Mouse (Mus musculus) intestine, embryonic 16.5 days (tissue): Measurements from ENCODE around the gene Pithd1. TPM values are rescaled to one million over a fixed set of nuclear protein-coding genes. Genes with fewer than 3 reads are reported as not detected.
A peak's percentile ranks its signal among the peaks of the same experiment; 100 is the strongest.

ENCODE experiments used
- ATAC-seq: fragments of 200-750 bp; cut with Nextera tagmentation; 2 replicates; pipeline ENCODE4 v1.8.0; 2017; ENCODE audit warnings: moderate TSS enrichment, moderate library complexity
- H3K27ac ChIP-seq: fragments of 300-500 bp; sonication (generic); 2 replicates; pipeline ENCODE4 v1.5.1; 2014; ENCODE audit warnings: mild to moderate bottlenecking, low read length
- H3K27me3 ChIP-seq: fragments of 300-500 bp; sonication (generic); replicated peaks from 2 replicates; pipeline ENCODE4 v1.6.1; 2014; ENCODE audit warnings: low read length, control low read depth, mixed read lengths; ENCODE audit not compliant: control insufficient read depth, insufficient read depth
- H3K36me3 ChIP-seq: fragments of 300-500 bp; sonication (generic); 2 replicates; pipeline ENCODE4 v1.6.1; 2014; ENCODE audit warnings: low read length, control low read depth; ENCODE audit not compliant: control insufficient read depth, insufficient read depth
- H3K4me1 ChIP-seq: fragments of 300-500 bp; sonication (generic); 2 replicates; pipeline ENCODE4 v1.6.1; 2014; ENCODE audit warnings: low read length, control low read depth, mixed read lengths; ENCODE audit not compliant: control insufficient read depth, insufficient read depth
- H3K4me2 ChIP-seq: fragments of 300-500 bp; sonication (generic); 2 replicates; pipeline ENCODE4 v1.6.1; 2014; ENCODE audit warnings: low read depth, low read length, control low read depth
- H3K4me3 ChIP-seq: fragments of 300-500 bp; sonication (generic); 2 replicates; pipeline ENCODE4 v1.5.1; 2014; ENCODE audit warnings: mild to moderate bottlenecking, low read length
- H3K9ac ChIP-seq: fragments of 300-500 bp; sonication (generic); 2 replicates; pipeline ENCODE4 v1.6.1; 2014; ENCODE audit warnings: low read depth, low read length
- H3K9me3 ChIP-seq: fragments of 300-500 bp; sonication (generic); 2 replicates; pipeline ENCODE4 v1.6.1; 2016; ENCODE audit warnings: low read length, control low read depth; ENCODE audit not compliant: control insufficient read depth
- WGBS: fragments of 180-500 bp; shearing (Covaris S2); extraction: QIAGEN DNeasy Blood & Tissue Kit; methylation state at CpG from one replicate; pipeline ENCODE4 v1.1.7; 2014; 5-methylcytosine and 5-hydroxymethylcytosine counted together
- polyA plus RNA-seq: library from polyadenylated mRNA; unstranded; fragments of >200 nt; fragmentation: Nextera tagmentation; extraction: Ambion mirVana; gene quantifications from 2 replicates; pipeline ENCODE4 v1.2.1, GENCODE M21; 2015

Pithd1 gene
- polyA plus RNA-seq, 1 experiment from 2014 or later, result 47.2 TPM

- H3K36me3 ChIP-seq, result peaks cover 12% of the 10 kb centered on the region; the same call in 1 of the 2 replicates
- H3K27me3 ChIP-seq, result no peaks in the 10 kb centered on the region
- H3K9ac ChIP-seq, result no peak overlapping the region
- H3K4me1 ChIP-seq, result peaks cover 7% of the 10 kb centered on the region
- peak; percentile 5; the same call in 1 of the 2 replicates for ATAC-seq
- peak overlapping the region; percentile 53 for H3K27ac ChIP-seq
- H3K9me3 ChIP-seq, result no peaks in the 10 kb centered on the region
- WGBS, result 91% methylated on average over 8 of the region's 8 CpGs
- no peak overlapping the region for H3K4me3 ChIP-seq
- H3K4me2 ChIP-seq, result no peak overlapping the region
Observed at GRCm38 (mm10) chr4:135930239-135930638, 56.8 kb downstream of the Pithd1 start.

GRCm38 (mm10) chr4:135929828-135930227 lies 57.2 kb downstream of the Pithd1 start:
- Histone ChIP-seq H3K4me3 (no peak overlapping the region), H3K9me3 (no peaks in the 10 kb centered on the region), H3K36me3 (peaks cover 12% of the 10 kb centered on the region; the same call in 1 of the 2 replicates), H3K4me1 (peaks cover 7% of the 10 kb centered on the region), H3K27me3 (no peaks in the 10 kb centered on the region), H3K4me2 (no peak overlapping the region), H3K27ac (peak overlapping the region; percentile 53), H3K9ac (no peak overlapping the region)
- peak; percentile 75; the same call in 1 of the 2 replicates for ATAC-seq
- 58% methylated on average over 9 of the region's 9 CpGs for WGBS

- Histone ChIP-seq H3K9me3 (no peaks in the 10 kb centered on the region), H3K36me3 (peaks cover 9% of the 10 kb centered on the region; the same call in 1 of the 2 replicates), H3K27ac (peak overlapping the region; percentile 81), H3K4me3 (no peak overlapping the region), H3K27me3 (no peaks in the 10 kb centered on the region), H3K4me2 (no peak overlapping the region), H3K4me1 (peaks cover 7% of the 10 kb centered on the region), H3K9ac (no peak overlapping the region)
- peak; percentile 80 for ATAC-seq
- WGBS, result 62% methylated on average over 5 of the region's 5 CpGs
Observed at GRCm38 (mm10) chr4:135929405-135929804, 57.7 kb downstream of the Pithd1 start.

- Histone ChIP-seq H3K9ac (no peak overlapping the region), H3K4me2 (no peak overlapping the region), H3K4me1 (peaks cover 7% of the 10 kb centered on the region), H3K27ac (no peak overlapping the region), H3K36me3 (peaks cover 15% of the 10 kb centered on the region; the same call in 1 of the 2 replicates), H3K27me3 (no peaks in the 10 kb centered on the region), H3K4me3 (no peak overlapping the region), H3K9me3 (no peaks in the 10 kb centered on the region)
- ATAC-seq, result no peak
- 84% methylated on average over 9 of the region's 9 CpGs for WGBS
Observed at GRCm38 (mm10) chr4:135928376-135928775, 58.7 kb downstream of the Pithd1 start.

GRCm38 (mm10) chr4:135926861-135927260 lies 60.2 kb downstream of the Pithd1 start:
- no peak for ATAC-seq
- Histone ChIP-seq H3K4me2 (no peak overlapping the region), H3K27ac (no peak overlapping the region), H3K4me3 (no peak overlapping the region), H3K36me3 (peaks cover 15% of the 10 kb centered on the region; the same call in 1 of the 2 replicates), H3K9me3 (no peaks in the 10 kb centered on the region), H3K4me1 (peaks cover 9% of the 10 kb centered on the region), H3K9ac (no peak overlapping the region), H3K27me3 (no peaks in the 10 kb centered on the region)
- 87% methylated on average over 3 of the region's 3 CpGs for WGBS

- no peak overlapping the region for H3K9ac ChIP-seq
- no peak overlapping the region for H3K4me3 ChIP-seq
- peaks cover 13% of the 10 kb centered on the region; the same call in 1 of the 2 replicates for H3K36me3 ChIP-seq
- H3K27me3 ChIP-seq, result no peaks in the 10 kb centered on the region
- H3K4me2 ChIP-seq, result no peak overlapping the region
- no peak overlapping the region for H3K27ac ChIP-seq
- ATAC-seq, result no peak
- H3K9me3 ChIP-seq, result no peaks in the 10 kb centered on the region
- H3K4me1 ChIP-seq, result peaks cover 9% of the 10 kb centered on the region
- 87% methylated on average over 10 of the region's 10 CpGs for WGBS
Observed at GRCm38 (mm10) chr4:135926195-135926808, 60.8 kb downstream of the Pithd1 start.

Other genes with a start within 250 kb of the Pithd1 start
- gene Myom3, start 227.5 kb downstream of the Pithd1 start, polyA plus RNA-seq, result 0.88 and 1.1 TPM in 2 replicates
- gene Srsf10, start 131.5 kb downstream of the Pithd1 start, polyA plus RNA-seq, result 146 and 157 TPM in 2 replicates
- gene Pnrc2, start 113.4 kb downstream of the Pithd1 start, polyA plus RNA-seq, result 165 and 171 TPM in 2 replicates
- 0.43 and 0.66 TPM in 2 replicates for gene Cnr2, start 91.9 kb downstream of the Pithd1 start, polyA plus RNA-seq
- 214 and 254 TPM in 2 replicates for gene Fuca1, start 66.5 kb downstream of the Pithd1 start, polyA plus RNA-seq
- 147 and 165 TPM in 2 replicates for gene Hmgcl, start 40.8 kb downstream of the Pithd1 start, polyA plus RNA-seq
- gene Gale, start 23.5 kb downstream of the Pithd1 start, polyA plus RNA-seq, result 127 and 130 TPM in 2 replicates
- gene Lypla2, start 14.6 kb downstream of the Pithd1 start, polyA plus RNA-seq, result 111 and 115 TPM in 2 replicates
- 34.8 and 35.6 TPM in 2 replicates for gene Eloa, start 34.5 kb upstream of the Pithd1 start, polyA plus RNA-seq
- 407 and 467 TPM in 2 replicates for gene Rpl11, start 66.2 kb upstream of the Pithd1 start, polyA plus RNA-seq
- gene Id3, start 156.2 kb upstream of the Pithd1 start, polyA plus RNA-seq, result 232 and 245 TPM in 2 replicates
- 7.5 and 9.3 TPM in 2 replicates for gene E2f2, start 185.1 kb upstream of the Pithd1 start, polyA plus RNA-seq
- gene Asap3, start 219.1 kb upstream of the Pithd1 start, polyA plus RNA-seq, result 3.3 and 4.4 TPM in 2 replicates